Mouse (Mus musculus) ES-Bruce4 (cell line): ENCODE measurements around the gene Atp6v0d1. TPM values are rescaled to one million over a fixed set of nuclear protein-coding genes. Genes with fewer than 3 reads are reported as not detected.

Experiments used
- H3K27ac ChIP-seq: 2 replicates; pipeline ENCODE4 v1.5.1; 2012; ENCODE audit warnings: low read length, inconsistent platforms; ENCODE audit not compliant: insufficient read depth
- H3K27me3 ChIP-seq: 2 replicates; pipeline ENCODE4 v1.6.1; 2012; ENCODE audit warnings: mild to moderate bottlenecking, low read length, inconsistent platforms; ENCODE audit not compliant: control insufficient read depth, poor library complexity, insufficient read depth, severe bottlenecking
- H3K36me3 ChIP-seq: 2 replicates; pipeline ENCODE4 v1.6.1; 2012; ENCODE audit warnings: inconsistent platforms, mild to moderate bottlenecking, low read length, moderate library complexity; ENCODE audit not compliant: control insufficient read depth, poor library complexity, insufficient read depth, severe bottlenecking
- H3K4me1 ChIP-seq: one replicate; pipeline ENCODE4 v1.8.1; 2011; ENCODE audit warnings: low read length; ENCODE audit not compliant: control insufficient read depth, insufficient read depth
- H3K4me3 ChIP-seq: 2 replicates; pipeline ENCODE4 v1.5.1; 2011; ENCODE audit warnings: low read depth, mild to moderate bottlenecking, low read length
- H3K9ac ChIP-seq: 2 replicates; pipeline ENCODE4 v1.6.1; 2012; ENCODE audit warnings: low read depth, mild to moderate bottlenecking, inconsistent platforms; ENCODE audit not compliant: poor library complexity, severe bottlenecking
- H3K9me3 ChIP-seq: replicated peaks from 2 replicates; pipeline ENCODE4 v1.6.1; 2012; ENCODE audit warnings: mild to moderate bottlenecking, low read length, inconsistent platforms; ENCODE audit not compliant: control insufficient read depth, poor library complexity, insufficient read depth, severe bottlenecking
- CTCF ChIP-seq: IDR thresholded peaks from one replicate; pipeline ENCODE4 v1.8.1; 2011; ENCODE audit warnings: low read depth, low read length
- EP300 ChIP-seq: IDR thresholded peaks from 2 replicates; pipeline ENCODE4 v1.6.1; 2011; ENCODE audit warnings: low read depth, low read length; ENCODE audit not compliant: insufficient read depth
- POLR2A ChIP-seq: IDR thresholded peaks from one replicate; pipeline ENCODE4 v1.8.1; 2011; ENCODE audit warnings: low read length; ENCODE audit not compliant: insufficient read depth
- polyA plus RNA-seq: library from polyadenylated mRNA; stranded (reverse); fragments of >200 nt; gene quantifications from 2 replicates; pipeline ENCODE4 v1.2.4, GENCODE M21; 2011; ENCODE audit warnings: low read depth; ENCODE audit not compliant: missing spikeins, insufficient read depth, insufficient read length

Gene Atp6v0d1
- polyA plus RNA-seq, 1 experiment: 78.4 TPM

DNA sequence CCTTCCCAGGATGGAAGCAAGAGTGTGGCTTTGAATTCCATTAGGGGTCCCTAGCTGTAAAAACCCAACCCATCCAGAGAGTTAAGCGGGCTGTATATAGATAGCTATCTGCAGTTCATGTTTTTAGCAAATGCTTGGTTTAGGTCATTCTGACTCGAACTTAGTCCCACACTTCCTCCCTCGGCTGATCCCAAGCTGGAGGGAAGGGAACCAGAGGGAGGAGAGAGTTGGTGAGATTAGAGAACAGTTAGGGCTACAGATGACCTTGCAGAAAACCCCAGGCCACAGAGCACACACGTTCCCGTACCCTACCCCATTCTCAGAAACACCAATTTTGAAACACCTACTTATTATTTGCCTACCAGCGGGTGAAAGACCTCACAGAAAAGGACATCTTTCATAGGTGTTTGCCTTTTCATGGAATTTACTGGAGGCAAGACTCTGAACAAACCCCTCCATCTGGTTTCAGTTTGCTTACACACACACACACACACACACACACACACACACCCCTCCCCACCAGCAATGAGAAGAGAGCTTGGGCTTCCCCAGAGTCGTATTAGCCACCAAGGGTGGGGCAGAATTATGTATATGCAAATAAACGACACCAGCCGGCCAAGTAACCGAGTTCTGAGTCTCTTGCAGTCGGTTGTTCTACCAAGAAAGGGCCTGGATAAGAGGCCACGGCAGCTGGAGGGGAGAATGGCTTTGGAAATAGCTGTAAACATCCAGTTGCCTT lies 55.7 kb downstream of the Atp6v0d1 start:
- Histone ChIP-seq H3K27me3 (no peaks in the 10 kb centered on the region), H3K36me3 (no peaks in the 10 kb centered on the region), H3K9me3 (no peaks in the 10 kb centered on the region), H3K4me3 (no peak overlapping the region), H3K9ac (no peak overlapping the region), H3K27ac (no peak overlapping the region), H3K4me1 (peaks cover 3% of the 10 kb centered on the region)
- TF ChIP-seq CTCF: no peak
- no peak for TF ChIP-seq EP300
- TF ChIP-seq POLR2A: no peak

DNA sequence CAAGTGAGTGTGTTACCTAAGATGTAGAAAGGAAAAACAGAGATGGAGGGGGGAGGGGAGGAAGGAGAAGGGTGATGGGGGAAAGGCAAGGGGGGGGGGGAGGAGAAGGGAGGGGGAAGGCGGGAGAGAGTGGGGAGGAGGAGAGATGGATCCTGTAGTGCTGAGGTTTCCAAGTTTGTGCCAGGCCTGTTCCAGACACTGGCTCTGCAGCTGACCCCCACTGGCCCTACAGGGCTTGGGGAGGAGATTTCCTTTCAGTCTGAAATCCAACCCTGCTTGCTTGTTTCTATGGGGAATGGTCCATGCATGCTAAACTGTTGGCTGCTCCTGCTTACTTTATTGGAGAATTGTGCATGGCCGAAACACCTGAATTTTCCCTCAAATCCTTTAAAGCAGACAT lies 57.1 kb downstream of the Atp6v0d1 start:
- no peak for TF ChIP-seq POLR2A
- no peak for TF ChIP-seq EP300
- no peak for TF ChIP-seq CTCF
- Histone ChIP-seq H3K9ac (no peak overlapping the region), H3K36me3 (no peaks in the 10 kb centered on the region), H3K9me3 (no peaks in the 10 kb centered on the region), H3K4me3 (no peak overlapping the region), H3K27me3 (no peaks in the 10 kb centered on the region), H3K4me1 (peaks cover 2% of the 10 kb centered on the region), H3K27ac (no peak overlapping the region)

DNA sequence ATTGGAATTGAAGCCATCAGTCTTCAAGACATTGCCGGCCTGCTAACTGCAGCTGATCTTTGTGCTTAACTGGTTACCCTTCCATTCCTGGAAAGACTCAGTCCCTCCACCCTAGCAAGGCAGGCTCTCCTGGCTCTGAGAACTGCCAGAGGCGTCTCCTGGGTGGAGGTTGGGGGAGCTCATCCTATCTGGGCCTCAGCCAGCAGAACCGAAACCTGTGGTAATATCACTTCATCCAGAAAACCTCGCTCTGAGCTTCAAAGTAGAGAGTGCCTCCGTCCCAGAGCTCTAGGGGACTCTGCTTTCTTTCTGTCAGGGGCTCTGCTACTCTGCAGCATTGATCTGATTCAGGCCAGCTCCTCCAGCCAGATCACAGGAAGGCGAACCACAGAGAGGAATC lies 58.9 kb downstream of the Atp6v0d1 start:
- Histone ChIP-seq H3K27me3 (no peaks in the 10 kb centered on the region), H3K27ac (no peak overlapping the region), H3K4me1 (peaks cover 2% of the 10 kb centered on the region), H3K4me3 (no peak overlapping the region), H3K9ac (no peak overlapping the region), H3K36me3 (no peaks in the 10 kb centered on the region), H3K9me3 (no peaks in the 10 kb centered on the region)
- TF ChIP-seq CTCF (no peak), POLR2A (no peak), EP300 (no peak)

GRCm38 (mm10) chr8:105504617-105505016 lies 61.2 kb downstream of the Atp6v0d1 start:
- Histone ChIP-seq H3K27ac (no peak overlapping the region), H3K9me3 (no peaks in the 10 kb centered on the region), H3K27me3 (no peaks in the 10 kb centered on the region), H3K4me3 (no peak overlapping the region), H3K9ac (no peak overlapping the region), H3K4me1 (peaks cover 2% of the 10 kb centered on the region), H3K36me3 (no peaks in the 10 kb centered on the region)
- TF ChIP-seq CTCF: no peak

DNA sequence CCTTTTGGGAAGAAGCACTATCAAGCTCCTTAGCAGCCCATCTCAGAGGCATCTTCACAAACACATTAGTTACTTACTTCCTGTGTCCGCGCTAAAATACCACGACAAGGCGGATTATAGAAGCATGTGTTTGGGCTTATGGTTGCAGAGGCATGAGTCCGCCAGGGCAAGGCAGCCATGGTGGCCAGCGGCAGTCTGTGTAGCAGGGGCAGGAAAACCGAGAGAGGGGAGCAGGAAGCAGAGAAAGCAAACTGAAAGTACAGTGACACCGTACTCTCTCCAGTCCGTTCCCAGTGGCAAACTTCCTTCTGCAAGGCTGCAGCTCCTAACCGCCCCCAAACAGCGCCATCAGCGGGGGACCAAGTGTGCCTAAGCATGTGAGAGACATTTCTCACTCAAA lies 66.1 kb downstream of the Atp6v0d1 start:
- Histone ChIP-seq H3K4me1 (peaks cover 1% of the 10 kb centered on the region), H3K9me3 (no peaks in the 10 kb centered on the region), H3K4me3 (peak overlapping the region; percentile 42), H3K27ac (no peak overlapping the region), H3K27me3 (no peaks in the 10 kb centered on the region), H3K36me3 (no peaks in the 10 kb centered on the region), H3K9ac (peak overlapping the region; percentile 11)
- TF ChIP-seq EP300: no peak
- no peak for TF ChIP-seq CTCF
- TF ChIP-seq POLR2A: no peak

GRCm38 (mm10) chr8:105496439-105497180 lies 69.2 kb downstream of the Atp6v0d1 start, which contains the start of gene Zdhhc1:
Zdhhc1 (minus strand) TSS chr8:105496902.
- peak within 1 kb of the TSS; percentile 74 for H3K9ac ChIP-seq
- H3K9me3 ChIP-seq: no peaks in the 10 kb centered on the region
- TF ChIP-seq CTCF (peak; percentile 76), POLR2A (no peak)
- H3K4me3 ChIP-seq: peak within 1 kb of the TSS; percentile 84
- peaks cover 1% of the 10 kb centered on the region for H3K4me1 ChIP-seq
- H3K36me3 ChIP-seq: no peaks in the 10 kb centered on the region
- no peak within 1 kb of the TSS for H3K27ac ChIP-seq
- no peaks in the 10 kb centered on the region for H3K27me3 ChIP-seq
